Mouse (Mus musculus) megakaryocyte, embryonic 14.5 days (primary cell): Measurements from ENCODE around the gene Hectd3. TPM values are rescaled to one million over a fixed set of nuclear protein-coding genes. Genes with fewer than 3 reads are reported as not detected.
A peak's percentile ranks its signal among the peaks of the same experiment; 100 is the strongest.

Experiments used
- H3K27me3 ChIP-seq: replicated peaks from 2 replicates; pipeline ENCODE3; 2012; ENCODE audit warnings: inconsistent platforms
- H3K36me3 ChIP-seq: replicated peaks from 2 replicates; pipeline ENCODE3; 2012; ENCODE audit warnings: low read length, inconsistent platforms, mixed read lengths
- H3K4me1 ChIP-seq: 2 replicates; pipeline ENCODE4 v1.6.1; 2012; ENCODE audit warnings: inconsistent platforms
- H3K4me3 ChIP-seq: replicated peaks from 2 replicates; pipeline ENCODE3; 2012; ENCODE audit warnings: moderate library complexity, mild to moderate bottlenecking, inconsistent platforms
- H3K9me3 ChIP-seq: 2 replicates; pipeline ENCODE4 v1.6.1; 2012; ENCODE audit warnings: inconsistent platforms
- FLI1 ChIP-seq: IDR thresholded peaks from 2 replicates; pipeline ENCODE4 v1.6.1; 2012; ENCODE audit warnings: low read length, inconsistent platforms, mixed read lengths
- GATA1 ChIP-seq: IDR thresholded peaks from 3 replicates; pipeline ENCODE4 v1.6.1; 2012; ENCODE audit warnings: mixed read lengths, low read length, inconsistent platforms, borderline replicate concordance
- polyA plus RNA-seq: library from polyadenylated mRNA; stranded (reverse); fragments of >175 nt; gene quantifications from 2 replicates; pipeline ENCODE4 v1.2.3, GENCODE M21; 2012; ENCODE audit warnings: low replicate concordance; ENCODE audit not compliant: insufficient read depth

The Hectd3 gene
- polyA plus RNA-seq, result 7.5 and 16.5 TPM in 2 replicates

GRCm38 (mm10) chr4:116995131-116995797 lies at the start of gene Hectd3:
Hectd3 (plus strand) TSS chr4:116995317.
- H3K9me3 ChIP-seq, result no peaks in the 10 kb centered on the region
- peaks cover 62% of the 10 kb centered on the region for H3K36me3 ChIP-seq
- TF ChIP-seq GATA1, result no peak
- no peak for TF ChIP-seq FLI1

GRCm38 (mm10) chr4:116951642-116952041 lies 43.5 kb upstream of the Hectd3 start:
- TF ChIP-seq GATA1 (no peak), FLI1 (no peak)
- H3K4me1 ChIP-seq, result no peaks in the 10 kb centered on the region; the same call in 1 of the 2 replicates
- peaks cover 6% of the 10 kb centered on the region for H3K27me3 ChIP-seq
- no peaks in the 10 kb centered on the region for H3K9me3 ChIP-seq
- peak overlapping the region; percentile 20 for H3K4me3 ChIP-seq
- no peaks in the 10 kb centered on the region for H3K36me3 ChIP-seq

More at GRCm38 (mm10) chr4:116995131-116995797, at the start of gene Hectd3:
- Histone ChIP-seq H3K27me3 (no peaks in the 10 kb centered on the region), H3K4me1 (peaks cover 47% of the 10 kb centered on the region), H3K4me3 (peak within 1 kb of the TSS; percentile 97)

GRCm38 (mm10) chr4:116954951-116955350 lies 40.2 kb upstream of the Hectd3 start:
- TF ChIP-seq FLI1 (no peak), GATA1 (no peak)
- H3K36me3 ChIP-seq, result no peaks in the 10 kb centered on the region
- peaks cover 2% of the 10 kb centered on the region; the same call in 1 of the 2 replicates for H3K4me1 ChIP-seq
- no peaks in the 10 kb centered on the region for H3K9me3 ChIP-seq
- H3K4me3 ChIP-seq, result no peak overlapping the region
- H3K27me3 ChIP-seq, result peaks cover 9% of the 10 kb centered on the region

DNA sequence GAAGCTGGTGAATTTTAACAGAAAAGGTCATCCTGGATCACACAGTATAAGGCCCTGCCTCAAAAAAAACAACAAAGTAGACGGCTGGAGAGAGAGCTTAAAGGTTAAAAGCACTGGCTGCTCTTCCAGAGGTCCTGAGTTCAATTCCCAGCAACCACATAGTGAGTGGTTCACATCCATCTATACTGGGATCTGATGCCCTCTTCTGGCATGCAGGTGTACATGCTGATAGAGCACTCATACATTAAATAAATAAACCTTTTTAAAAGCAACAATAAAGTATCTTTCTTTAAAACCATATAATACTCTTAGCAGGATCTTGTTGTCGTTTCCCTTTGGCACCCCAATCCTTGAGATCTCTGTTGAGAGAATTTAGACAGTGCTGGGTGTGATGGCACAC lies 18.6 kb upstream of the Hectd3 start:
- H3K4me1 ChIP-seq, result peaks cover 5% of the 10 kb centered on the region; the same call in 1 of the 2 replicates
- TF ChIP-seq GATA1 (no peak), FLI1 (no peak)
- no peaks in the 10 kb centered on the region for H3K36me3 ChIP-seq
- no peaks in the 10 kb centered on the region for H3K9me3 ChIP-seq
- no peak overlapping the region for H3K4me3 ChIP-seq
- peaks cover 9% of the 10 kb centered on the region for H3K27me3 ChIP-seq

DNA sequence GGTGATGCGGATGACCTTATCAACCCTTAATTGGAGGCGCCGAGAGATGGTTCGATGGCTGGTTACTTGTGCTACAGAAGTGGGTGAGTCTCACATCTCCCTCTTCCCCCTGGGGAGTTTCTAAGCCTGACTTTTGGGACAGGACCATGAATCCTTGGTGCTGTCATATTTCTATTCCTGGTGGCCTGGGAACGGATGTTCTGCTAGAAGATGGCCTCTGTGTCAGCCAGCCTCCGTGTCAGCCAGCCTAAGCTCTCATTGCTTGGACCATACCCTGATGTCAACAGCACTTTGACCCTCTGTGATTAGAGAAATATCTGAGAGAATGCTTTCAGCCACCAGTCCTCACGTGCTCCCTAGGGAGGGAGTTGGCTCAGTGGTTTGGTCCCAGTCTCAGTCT lies 9.4 kb upstream of the Hectd3 start:
- Histone ChIP-seq H3K4me3 (no peak overlapping the region), H3K36me3 (peaks cover 19% of the 10 kb centered on the region), H3K4me1 (peaks cover 9% of the 10 kb centered on the region), H3K9me3 (no peaks in the 10 kb centered on the region), H3K27me3 (peaks cover 6% of the 10 kb centered on the region)
- TF ChIP-seq GATA1 (no peak), FLI1 (no peak)

DNA sequence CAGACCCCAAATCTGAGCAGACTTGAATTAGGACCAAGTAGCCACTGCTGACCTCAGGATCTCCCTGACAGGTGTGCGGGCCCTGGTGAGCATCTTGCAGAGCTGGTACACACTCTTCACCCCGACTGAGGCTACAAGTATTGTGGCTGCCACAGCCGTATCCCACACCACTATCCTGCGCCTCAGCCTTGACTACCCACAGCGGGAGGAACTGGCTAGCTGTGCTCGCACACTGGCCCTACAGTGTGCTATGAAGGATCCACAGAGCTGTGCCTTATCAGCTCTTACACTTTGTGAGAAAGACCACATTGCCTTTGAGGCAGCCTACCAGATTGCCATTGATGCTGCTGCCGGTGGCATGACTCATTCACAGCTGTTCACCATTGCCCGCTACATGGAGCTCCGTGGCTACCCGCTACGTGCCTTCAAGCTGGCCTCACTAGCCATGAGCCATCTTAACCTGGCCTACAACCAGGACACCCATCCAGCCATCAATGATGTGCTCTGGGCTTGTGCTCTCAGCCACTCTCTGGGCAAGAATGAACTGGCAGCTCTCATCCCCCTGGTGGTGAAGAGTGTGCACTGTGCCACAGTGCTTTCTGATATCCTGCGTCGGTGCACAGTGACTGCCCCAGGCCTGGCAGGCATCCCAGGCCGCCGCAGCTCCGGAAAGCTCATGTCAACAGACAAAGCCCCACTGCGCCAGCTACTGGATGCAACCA lies 8.6 kb upstream of the Hectd3 start:
- Histone ChIP-seq H3K36me3 (peaks cover 28% of the 10 kb centered on the region), H3K4me3 (peak overlapping the region; percentile 2), H3K4me1 (peaks cover 15% of the 10 kb centered on the region), H3K27me3 (peaks cover 5% of the 10 kb centered on the region), H3K9me3 (no peaks in the 10 kb centered on the region)
- no peak for TF ChIP-seq FLI1
- no peak for TF ChIP-seq GATA1

- peaks cover 33% of the 10 kb centered on the region for H3K36me3 ChIP-seq
- no peak for TF ChIP-seq GATA1
- TF ChIP-seq FLI1, result no peak
- H3K4me3 ChIP-seq, result no peak overlapping the region
- no peaks in the 10 kb centered on the region for H3K9me3 ChIP-seq
- peaks cover 5% of the 10 kb centered on the region for H3K27me3 ChIP-seq
- H3K4me1 ChIP-seq, result peaks cover 17% of the 10 kb centered on the region
These were observed 8.0 kb upstream of the Hectd3 start for GRCm38 (mm10) chr4:116987122-116987456.

DNA sequence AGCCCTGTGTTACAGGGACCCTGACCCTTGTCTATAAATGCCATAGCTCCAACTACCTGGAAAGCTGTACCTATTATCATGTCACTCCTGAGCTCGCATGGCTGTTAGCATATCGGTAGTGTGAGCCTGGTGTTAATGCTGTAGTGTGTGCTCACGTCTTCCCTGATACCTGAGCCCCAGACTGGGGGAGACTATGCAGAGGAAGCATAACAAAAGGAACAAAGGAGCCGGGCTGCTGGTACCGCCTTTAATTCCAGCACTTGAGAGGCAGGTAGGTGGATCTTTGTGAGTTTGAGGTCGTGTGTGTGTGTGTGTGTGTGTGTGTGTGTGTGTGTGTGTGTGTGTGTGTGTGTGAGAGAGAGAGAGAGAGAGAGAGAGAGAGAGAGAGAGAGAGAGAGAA lies 5.4 kb upstream of the Hectd3 start:
- peaks cover 44% of the 10 kb centered on the region for H3K36me3 ChIP-seq
- H3K27me3 ChIP-seq, result no peaks in the 10 kb centered on the region
- no peak overlapping the region for H3K4me3 ChIP-seq
- no peaks in the 10 kb centered on the region for H3K9me3 ChIP-seq
- no peak for TF ChIP-seq FLI1
- TF ChIP-seq GATA1, result no peak
- H3K4me1 ChIP-seq, result peaks cover 36% of the 10 kb centered on the region

DNA sequence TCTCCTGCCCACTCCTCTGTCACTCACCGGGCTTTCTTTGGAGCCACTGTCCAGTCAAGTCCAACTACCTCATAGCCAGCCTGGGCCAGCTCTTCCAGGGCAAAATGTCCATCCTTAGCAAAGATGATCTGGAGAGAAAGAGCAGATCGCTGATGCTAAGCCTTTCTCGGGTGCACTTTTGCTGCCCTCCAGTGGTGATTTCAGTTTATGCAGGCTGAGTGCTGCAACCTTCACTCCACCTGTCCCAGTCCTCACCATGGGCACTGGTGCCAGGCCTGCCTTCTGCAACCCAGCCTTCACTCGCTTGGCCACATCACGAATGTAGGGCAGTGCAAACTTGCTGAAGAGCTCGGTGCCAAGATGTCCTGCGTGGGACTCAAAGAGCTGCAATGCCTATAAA lies 3.8 kb upstream of the Hectd3 start:
- peaks cover 45% of the 10 kb centered on the region for H3K4me1 ChIP-seq
- H3K36me3 ChIP-seq, result peaks cover 44% of the 10 kb centered on the region
- no peak for TF ChIP-seq GATA1
- no peak for TF ChIP-seq FLI1
- H3K9me3 ChIP-seq, result no peaks in the 10 kb centered on the region
- no peak overlapping the region for H3K4me3 ChIP-seq
- H3K27me3 ChIP-seq, result no peaks in the 10 kb centered on the region

GRCm38 (mm10) chr4:116993672-116994621 lies 1.2 kb upstream of the Hectd3 start, which contains the start of gene Urod:
Urod (minus strand) TSS chr4:116994413.
- Histone ChIP-seq H3K4me1 (peaks cover 47% of the 10 kb centered on the region), H3K36me3 (peaks cover 60% of the 10 kb centered on the region), H3K27me3 (no peaks in the 10 kb centered on the region), H3K9me3 (no peaks in the 10 kb centered on the region), H3K4me3 (peak within 1 kb of the TSS; percentile 97)
- TF ChIP-seq FLI1 (no peak), GATA1 (no peak)
